Mouse (Mus musculus): ENCODE data around the gene Rab30. TPM values are rescaled to one million over a fixed set of nuclear protein-coding genes. Genes with fewer than 3 reads are reported as not detected.
A peak's percentile ranks its signal among the peaks of the same experiment; 100 is the strongest.

Gene Rab30
- polyA plus RNA-seq, 1 experiment from 2014 or later: 13.3 TPM

DNA sequence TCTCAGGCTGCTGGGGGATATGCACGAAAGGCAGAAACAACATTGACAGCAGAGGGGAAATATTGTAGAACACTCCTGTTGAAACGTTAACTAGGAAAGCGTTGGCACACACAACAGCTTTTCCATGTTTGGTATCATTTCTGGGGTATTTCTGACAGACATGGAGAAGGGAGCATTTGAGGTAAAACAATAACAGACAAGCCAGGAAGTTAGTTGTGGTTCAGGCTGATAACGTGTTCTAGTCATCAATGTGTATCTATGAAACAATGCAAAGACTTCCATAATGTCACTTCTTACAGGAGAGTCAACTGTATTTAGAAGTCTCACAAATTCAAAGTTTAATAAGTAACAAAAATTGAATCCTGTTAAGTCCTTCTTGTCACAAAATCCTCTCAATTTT, 130.2 kb downstream of the Rab30 start:
- Histone ChIP-seq H3K27me3 (ENCODE audit: control insufficient read depth, insufficient read depth, low read length) (no peaks in the 10 kb centered on the region), H3K9ac (ENCODE audit: low read length) (no peak overlapping the region), H3K4me1 (replicated peaks; ENCODE audit: control insufficient read depth, insufficient read depth) (peaks cover 4% of the 10 kb centered on the region; the same call in 1 of the 2 replicates), H3K36me3 (ENCODE audit: control insufficient read depth, insufficient read depth, low read length) (no peaks in the 10 kb centered on the region), H3K4me3 (ENCODE audit: low read depth, low read length) (no peak overlapping the region), H3K27ac (replicated peaks) (no peak overlapping the region), H3K4me2 (replicated peaks; ENCODE audit: low read depth) (no peak overlapping the region), H3K9me3 (ENCODE audit: control insufficient read depth, low read length) (no peaks in the 10 kb centered on the region)
- DNase-seq (ENCODE audit: low spot score) (no peak), ATAC-seq (ENCODE audit: low FRiP score, low TSS enrichment) (no peak)
- whole genome bisulfite sequencing: 79% methylated on average over 4 of the region's 4 CpGs
- TF ChIP-seq EP300 (optimal IDR thresholded peaks at IDR 0.05) (no peak), CTCF (IDR thresholded peaks at IDR 0.05; ENCODE audit: low read depth) (no peak)

DNA sequence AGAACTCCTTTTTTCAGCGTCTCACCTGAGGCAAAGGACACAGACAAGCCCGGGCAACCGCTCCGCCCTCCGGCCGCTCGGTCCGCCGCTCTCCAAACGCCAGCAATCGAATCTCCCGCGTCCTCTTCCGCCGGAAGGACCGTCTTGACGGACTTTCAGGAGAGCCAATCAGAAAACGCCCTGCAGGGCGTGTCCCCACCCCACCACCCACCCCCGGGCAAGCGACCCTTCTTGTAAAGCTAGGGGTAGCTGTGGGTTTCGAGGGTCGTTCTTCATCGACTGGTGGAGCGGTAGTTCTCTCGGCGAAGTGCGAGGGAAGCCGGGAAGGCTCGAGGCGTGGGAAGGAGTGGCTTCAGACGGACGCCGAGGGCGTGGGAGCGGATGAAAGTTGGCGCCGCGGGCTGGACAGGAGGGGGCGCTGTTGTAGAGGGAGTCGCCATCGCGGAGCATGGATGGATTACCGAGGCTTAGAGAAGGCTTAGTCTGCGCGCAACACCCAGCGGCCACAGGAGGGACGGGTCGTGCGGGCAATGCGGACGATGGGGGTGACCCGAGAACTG, 132.8 kb downstream of the Rab30 start, which contains the start of the genes Ddias and Prcp:
Gene Ddias (minus strand): TSS at position 132 of the 560 bp plus-strand sequence.
Gene Prcp (plus strand): TSS at position 355 of the 560 bp plus-strand sequence.
- ATAC-seq (ENCODE audit: low FRiP score, low TSS enrichment) (peak; percentile 90), DNase-seq (ENCODE audit: low spot score) (peak; percentile 94)
- Histone ChIP-seq H3K27ac (replicated peaks) (peak within 1 kb of the TSS; percentile 98), H3K4me3 (ENCODE audit: low read depth, low read length) (peak within 1 kb of the TSS; percentile 65), H3K36me3 (ENCODE audit: control insufficient read depth, insufficient read depth, low read length) (no peaks in the 10 kb centered on the region), H3K9ac (ENCODE audit: low read length) (peak within 1 kb of the TSS; percentile 79), H3K9me3 (ENCODE audit: control insufficient read depth, low read length) (no peaks in the 10 kb centered on the region), H3K27me3 (ENCODE audit: control insufficient read depth, insufficient read depth, low read length) (no peaks in the 10 kb centered on the region), H3K4me1 (replicated peaks; ENCODE audit: control insufficient read depth, insufficient read depth) (peaks cover 4% of the 10 kb centered on the region; the same call in 1 of the 2 replicates), H3K4me2 (replicated peaks; ENCODE audit: low read depth) (peak within 1 kb of the TSS; percentile 84)
- peak; percentile 64 for TF ChIP-seq EP300 (optimal IDR thresholded peaks at IDR 0.05)
- TF ChIP-seq CTCF (IDR thresholded peaks at IDR 0.05; ENCODE audit: low read depth): peak; percentile 98
- WGBS: under 1% methylated on average over 52 of the region's 53 CpGs

DNA sequence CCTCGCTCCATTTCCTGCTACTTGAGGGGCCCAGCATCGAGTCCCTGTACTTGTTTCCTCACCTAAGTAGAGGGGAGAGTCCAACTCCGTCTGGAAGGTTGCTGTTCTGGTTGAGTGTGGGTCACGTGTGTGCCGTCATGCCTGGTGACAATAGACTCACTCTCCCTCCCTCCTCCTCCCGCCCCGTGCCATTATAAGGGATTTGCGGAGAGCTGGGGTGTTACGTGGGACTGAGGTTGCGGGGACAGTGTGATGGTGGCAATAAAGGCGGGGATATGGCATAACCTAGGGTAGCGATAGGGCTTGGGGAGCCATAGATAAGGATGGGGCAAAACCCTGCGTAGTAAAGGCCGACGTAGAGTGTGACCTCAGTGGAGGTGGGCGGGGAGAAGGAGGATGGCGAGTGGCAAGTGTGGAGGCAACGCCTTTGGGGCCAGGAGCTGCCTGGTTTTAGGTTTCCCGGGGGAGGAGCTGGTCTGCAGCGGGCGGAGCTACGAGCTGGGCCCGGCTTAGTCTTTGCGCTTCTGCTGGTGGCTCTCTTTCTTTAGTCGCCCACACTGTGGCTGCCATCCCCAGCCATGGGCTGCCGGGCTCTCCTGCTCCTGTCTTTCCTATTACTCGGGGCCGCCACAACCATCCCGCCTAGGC, 133.5 kb downstream of the Rab30 start:
- H3K4me1 ChIP-seq (replicated peaks; ENCODE audit: control insufficient read depth, insufficient read depth): peaks cover 4% of the 10 kb centered on the region; the same call in 1 of the 2 replicates
- TF ChIP-seq EP300 (optimal IDR thresholded peaks at IDR 0.05) (no peak), CTCF (IDR thresholded peaks at IDR 0.05; ENCODE audit: low read depth) (no peak)
- H3K36me3 ChIP-seq (ENCODE audit: control insufficient read depth, insufficient read depth, low read length): no peaks in the 10 kb centered on the region
- H3K9ac ChIP-seq (ENCODE audit: low read length): peak overlapping the region; percentile 79
- H3K4me3 ChIP-seq (ENCODE audit: low read depth, low read length): peak overlapping the region; percentile 65
- H3K4me2 ChIP-seq (replicated peaks; ENCODE audit: low read depth): peak overlapping the region; percentile 84
- H3K27ac ChIP-seq (replicated peaks): peak overlapping the region; percentile 98
- DNase-seq (ENCODE audit: low spot score) (peak; percentile 92), ATAC-seq (ENCODE audit: low FRiP score, low TSS enrichment) (peak; percentile 94)
- H3K27me3 ChIP-seq (ENCODE audit: control insufficient read depth, insufficient read depth, low read length): no peaks in the 10 kb centered on the region
- 0% methylated on average over 29 of the region's 29 CpGs for WGBS
- H3K9me3 ChIP-seq (ENCODE audit: control insufficient read depth, low read length): no peaks in the 10 kb centered on the region

DNA sequence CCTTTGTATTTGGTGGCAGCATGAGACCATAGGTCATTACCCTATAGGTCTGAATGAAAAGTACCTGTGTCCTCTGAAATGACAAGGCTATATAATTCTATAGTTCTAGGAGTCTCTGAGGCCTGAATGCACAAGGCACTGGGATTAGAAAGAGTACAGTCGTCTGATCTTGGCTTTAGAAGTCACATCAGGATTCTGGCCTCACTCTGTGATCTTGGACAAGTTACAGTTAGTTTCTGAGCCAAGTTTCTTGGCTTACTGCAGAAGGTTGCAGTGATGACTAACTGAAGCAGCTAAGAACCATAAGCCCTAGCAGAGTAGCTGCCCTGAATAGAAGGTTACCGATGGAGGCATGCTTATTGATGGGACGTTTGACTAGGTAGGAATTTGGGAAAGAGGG, 134.7 kb downstream of the Rab30 start:
- Histone ChIP-seq H3K36me3 (ENCODE audit: control insufficient read depth, insufficient read depth, low read length) (no peaks in the 10 kb centered on the region), H3K27me3 (ENCODE audit: control insufficient read depth, insufficient read depth, low read length) (no peaks in the 10 kb centered on the region), H3K9me3 (ENCODE audit: control insufficient read depth, low read length) (no peaks in the 10 kb centered on the region), H3K9ac (ENCODE audit: low read length) (no peak overlapping the region), H3K4me2 (replicated peaks; ENCODE audit: low read depth) (peak overlapping the region; percentile 84; the same call in 1 of the 2 replicates), H3K4me3 (ENCODE audit: low read depth, low read length) (peak overlapping the region; percentile 65; the same call in 1 of the 2 replicates), H3K4me1 (replicated peaks; ENCODE audit: control insufficient read depth, insufficient read depth) (peaks cover 4% of the 10 kb centered on the region; the same call in 1 of the 2 replicates), H3K27ac (replicated peaks) (peak overlapping the region; percentile 98; the same call in 1 of the 2 replicates)
- no peak for DNase-seq (ENCODE audit: low spot score)
- ATAC-seq (ENCODE audit: low FRiP score, low TSS enrichment): no peak
- WGBS: 19% methylated on average over 3 of the region's 3 CpGs
- TF ChIP-seq CTCF (IDR thresholded peaks at IDR 0.05; ENCODE audit: low read depth) (no peak), EP300 (optimal IDR thresholded peaks at IDR 0.05) (no peak)

DNA sequence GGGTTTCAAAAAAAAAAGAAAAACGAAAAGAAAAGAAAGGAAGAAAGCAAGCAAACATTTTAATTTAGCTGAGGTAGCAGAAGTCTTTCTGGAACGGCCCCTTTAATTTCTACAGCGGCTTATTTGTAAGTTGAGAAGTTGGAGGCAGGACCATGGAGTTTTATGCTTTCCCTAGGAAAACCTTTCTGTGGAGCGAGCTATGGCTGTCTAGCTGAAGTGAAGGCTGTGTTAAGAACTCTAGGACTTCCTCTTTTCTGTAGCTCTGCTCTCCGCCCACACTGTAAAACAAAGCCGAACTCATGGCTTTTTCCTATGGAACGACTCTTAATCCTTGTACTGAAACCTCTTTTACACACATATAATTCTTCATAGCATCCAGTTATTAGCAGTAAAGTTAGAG, 135.1 kb downstream of the Rab30 start:
- no peaks in the 10 kb centered on the region for H3K27me3 ChIP-seq (ENCODE audit: control insufficient read depth, insufficient read depth, low read length)
- H3K4me2 ChIP-seq (replicated peaks; ENCODE audit: low read depth): peak overlapping the region; percentile 45
- H3K9me3 ChIP-seq (ENCODE audit: control insufficient read depth, low read length): no peaks in the 10 kb centered on the region
- H3K36me3 ChIP-seq (ENCODE audit: control insufficient read depth, insufficient read depth, low read length): no peaks in the 10 kb centered on the region
- no peak for ATAC-seq (ENCODE audit: low FRiP score, low TSS enrichment)
- no peak for TF ChIP-seq EP300 (optimal IDR thresholded peaks at IDR 0.05)
- TF ChIP-seq CTCF (IDR thresholded peaks at IDR 0.05; ENCODE audit: low read depth): no peak
- 18% methylated on average over 7 of the region's 7 CpGs for WGBS
- no peak for DNase-seq (ENCODE audit: low spot score)
- H3K4me1 ChIP-seq (replicated peaks; ENCODE audit: control insufficient read depth, insufficient read depth): peaks cover 4% of the 10 kb centered on the region; the same call in 1 of the 2 replicates
- no peak overlapping the region; the same call in 1 of the 2 replicates for H3K27ac ChIP-seq (replicated peaks)
- H3K9ac ChIP-seq (ENCODE audit: low read length): no peak overlapping the region
- peak overlapping the region; percentile 18; the same call in 1 of the 2 replicates for H3K4me3 ChIP-seq (ENCODE audit: low read depth, low read length)
